Mouse (Mus musculus) CH12.LX (cell line): ENCODE data around the gene Rgs14. TPM values are rescaled to one million over a fixed set of nuclear protein-coding genes. Genes with fewer than 3 reads are reported as not detected.

Experiments
- DNase-seq: peaks from one replicate; pipeline ENCODE4 v3.0.0-alpha.2; 2013; ENCODE audit errors: extremely low read depth
- H3K27ac ChIP-seq: 2 replicates; pipeline ENCODE4 v1.5.1; 2012; ENCODE audit warnings: low read depth, mild to moderate bottlenecking, control low read depth, moderate library complexity; ENCODE audit not compliant: insufficient read depth
- H3K27me3 ChIP-seq: replicated peaks from 2 replicates; pipeline ENCODE3; 2012; ENCODE audit warnings: inconsistent platforms
- H3K36me3 ChIP-seq, 2 experiments: replicated peaks in 1 of 2; 2 replicates each; pipeline versions ENCODE3 to v1.6.1; 2012; ENCODE audit warnings: inconsistent platforms in 1 of 2, low read length in 1 of 2, mild to moderate bottlenecking in 1 of 2, mixed read lengths in 1 of 2, moderate library complexity in 1 of 2; ENCODE audit not compliant: control insufficient read depth in 1 of 2, insufficient read depth in 1 of 2
- H3K4me1 ChIP-seq, 2 experiments: 2 replicates each; pipeline ENCODE4 v1.6.1; 2012; ENCODE audit warnings: inconsistent platforms in 1 of 2, moderate library complexity in 1 of 2; ENCODE audit not compliant: insufficient read depth in 2 of 2, control insufficient read depth in 1 of 2
- H3K4me2 ChIP-seq: 2 replicates; pipeline ENCODE4 v1.6.1; 2012; ENCODE audit warnings: low read depth, mild to moderate bottlenecking, control low read depth; ENCODE audit not compliant: poor library complexity, insufficient read depth, severe bottlenecking
- H3K4me3 ChIP-seq, 3 experiments: fragments of 150-350 bp in 1 of 3; sonication (generic) in 1 of 3; replicated peaks in 1 of 3; 2 replicates each; pipeline versions ENCODE3 to v1.5.1; 2011 to 2012; ENCODE audit warnings: low read depth in 2 of 3, low read length in 2 of 3, mild to moderate bottlenecking in 2 of 3, moderate library complexity in 2 of 3, control low read depth in 1 of 3, improper control_type of control experiment in 1 of 3, inconsistent platforms in 1 of 3, mixed read lengths in 1 of 3; ENCODE audit not compliant: poor library complexity in 1 of 3
- H3K79me2 ChIP-seq: replicated peaks from 2 replicates; pipeline ENCODE4 v1.6.1; 2012; ENCODE audit warnings: mild to moderate bottlenecking, moderate library complexity; ENCODE audit not compliant: control insufficient read depth, poor library complexity, insufficient read depth, severe bottlenecking; ENCODE audit errors: extremely low read depth
- H3K9ac ChIP-seq: 2 replicates; pipeline ENCODE4 v1.6.1; 2012; ENCODE audit warnings: low read depth, mild to moderate bottlenecking, control low read depth, moderate library complexity; ENCODE audit not compliant: insufficient read depth
- H3K9me3 ChIP-seq: replicated peaks from 2 replicates; pipeline ENCODE3; 2012; ENCODE audit warnings: low read length, inconsistent platforms, mixed read lengths
- BHLHE40 ChIP-seq: IDR thresholded peaks from 2 replicates; pipeline ENCODE4 v1.6.1; 2011; ENCODE audit warnings: mild to moderate bottlenecking, low read depth, low read length, improper control_type of control experiment
- CHD1 ChIP-seq: IDR thresholded peaks from 2 replicates; pipeline ENCODE4 v1.6.1; 2012; ENCODE audit warnings: low read depth, low read length, improper control_type of control experiment, inconsistent platforms
- CTCF ChIP-seq, 2 experiments: IDR thresholded peaks in 1 of 2; conservative IDR thresholded peaks in 1 of 2; 2 replicates each; pipeline ENCODE4 v1.5.1; 2011 to 2012; ENCODE audit warnings: low read depth in 2 of 2, low read length in 2 of 2, improper control_type of control experiment in 1 of 2, inconsistent platforms in 1 of 2, mild to moderate bottlenecking in 1 of 2, moderate library complexity in 1 of 2
- ELF1 ChIP-seq: IDR thresholded peaks from 2 replicates; pipeline ENCODE4 v1.6.1; 2014; ENCODE audit warnings: low read depth, mild to moderate bottlenecking, inconsistent platforms, low read length, improper control_type of control experiment
- ETS1 ChIP-seq: conservative IDR thresholded peaks from 2 replicates; pipeline ENCODE4 v1.6.1; 2012; ENCODE audit warnings: low read depth, mild to moderate bottlenecking, inconsistent platforms, low read length, improper control_type of control experiment, moderate library complexity
- HCFC1 ChIP-seq: IDR thresholded peaks from 2 replicates; pipeline ENCODE4 v1.6.1; 2012; ENCODE audit warnings: low read depth, mild to moderate bottlenecking, inconsistent platforms, low read length, improper control_type of control experiment
- IRF4 ChIP-seq: IDR thresholded peaks from 2 replicates; pipeline ENCODE4 v1.6.1; 2014; ENCODE audit warnings: low read depth, mild to moderate bottlenecking, inconsistent platforms, low read length, improper control_type of control experiment
- KAT2A ChIP-seq: IDR thresholded peaks from 2 replicates; pipeline ENCODE4 v1.6.1; 2012; ENCODE audit warnings: low read length, improper control_type of control experiment, inconsistent platforms; ENCODE audit not compliant: insufficient replicate concordance
- MXI1 ChIP-seq: IDR thresholded peaks from 2 replicates; pipeline ENCODE4 v1.6.1; 2011; ENCODE audit warnings: mild to moderate bottlenecking, low read depth, low read length, improper control_type of control experiment
- MYC ChIP-seq: IDR thresholded peaks from 2 replicates; pipeline ENCODE4 v1.6.1; 2011; ENCODE audit warnings: low read depth, mild to moderate bottlenecking, improper control_type of control experiment, low read length
- POLR2A ChIP-seq: IDR thresholded peaks from 2 replicates; pipeline ENCODE4 v1.6.1; 2011; ENCODE audit warnings: low read depth, mild to moderate bottlenecking, improper control_type of control experiment, low read length
- POLR2AphosphoS2 ChIP-seq: IDR thresholded peaks from 2 replicates; pipeline ENCODE4 v1.6.1; 2011; ENCODE audit warnings: low read depth, low read length, improper control_type of control experiment
- RAD21 ChIP-seq: IDR thresholded peaks from 2 replicates; pipeline ENCODE4 v1.6.1; 2011; ENCODE audit warnings: low read depth, mild to moderate bottlenecking, low read length, improper control_type of control experiment, moderate library complexity
- RCOR1 ChIP-seq: conservative IDR thresholded peaks from 2 replicates; pipeline ENCODE4 v1.6.1; 2012; ENCODE audit warnings: low read depth, mild to moderate bottlenecking, inconsistent platforms, low read length, improper control_type of control experiment
- SIN3A ChIP-seq: IDR thresholded peaks from 2 replicates; pipeline ENCODE4 v1.6.1; 2012; ENCODE audit warnings: low read length, improper control_type of control experiment, inconsistent platforms
- SMC3 ChIP-seq: IDR thresholded peaks from 2 replicates; pipeline ENCODE4 v1.6.1; 2011; ENCODE audit warnings: low read depth, low read length, improper control_type of control experiment
- TBP ChIP-seq: conservative IDR thresholded peaks from 2 replicates; pipeline ENCODE4 v1.6.1; 2011; ENCODE audit warnings: low read depth, low read length, improper control_type of control experiment
- TCF12 ChIP-seq: IDR thresholded peaks from 2 replicates; pipeline ENCODE4 v1.6.1; 2014; ENCODE audit warnings: low read depth, mild to moderate bottlenecking, inconsistent platforms, low read length, improper control_type of control experiment
- UBTF ChIP-seq: IDR thresholded peaks from 2 replicates; pipeline ENCODE4 v1.6.1; 2012; ENCODE audit warnings: low read depth, mild to moderate bottlenecking, inconsistent platforms, low read length, improper control_type of control experiment, moderate library complexity
- USF2 ChIP-seq: conservative IDR thresholded peaks from 2 replicates; pipeline ENCODE4 v1.6.1; 2011; ENCODE audit warnings: low read depth, low read length, improper control_type of control experiment
- ZMIZ1 ChIP-seq: IDR thresholded peaks from 2 replicates; pipeline ENCODE4 v1.6.1; 2012; ENCODE audit warnings: low read depth, mild to moderate bottlenecking, inconsistent platforms, low read length, improper control_type of control experiment
- dilution Hi-C: fragments of 300-500 bp; cut with MboI; formaldehyde crosslinking; loops from 2 replicates; pipeline ENCODE4 v1.14.3; 2020; ENCODE audit warnings: low sequenced_read_pairs; ENCODE audit not compliant: extremely low pct_unique_long_range_greater_than_20kb, extremely low pct_ligation_motif_present
- in situ Hi-C: fragments of 300-500 bp; cut with MboI; formaldehyde crosslinking; loops from 3 replicates; pipeline ENCODE4 v1.14.3; 2019; ENCODE audit warnings: low sequenced_read_pairs, low pct_ligation_motif_present, low pct_unique_long_range_greater_than_20kb, mixed read lengths
- polyA plus RNA-seq: library from polyadenylated mRNA; unstranded; fragments of >175 nt; gene quantifications from 2 replicates; pipeline ENCODE4 v1.2.1, GENCODE M21; 2012; ENCODE audit warnings: low read depth; ENCODE audit not compliant: insufficient read length
- total RNA-seq, 2 experiments: library from RNA; depleted of rRNA; stranded (reverse); fragments of 300-350 nt in 1 of 2; fragments of >200 nt in 1 of 2; gene quantifications; 2 replicates each; pipeline ENCODE4 v1.2.3; 2012 to 2014

Rgs14 gene
- total and polyA plus RNA-seq, 3 experiments: 6.3 to 8.0 (median 7.6) TPM

- TF ChIP-seq RAD21: no peak
- no peak for TF ChIP-seq RCOR1
- peak; percentile 84 for TF ChIP-seq HCFC1
- TF ChIP-seq TBP: peak; percentile 72
- TF ChIP-seq ZMIZ1: peak; percentile 90; the same call in 1 of the 2 replicates
- peak; percentile 92 for TF ChIP-seq TCF12
- peak; percentile 64; the same call in 1 of the 2 replicates for TF ChIP-seq KAT2A
- TF ChIP-seq UBTF: no peak
- TF ChIP-seq SIN3A: peak; percentile 61
- peak; percentile 79 for TF ChIP-seq MXI1
- peak; percentile 30; the same call in 1 of the 2 replicates for TF ChIP-seq IRF4
- peak; percentile 75; the same call in 1 of the 2 replicates for TF ChIP-seq POLR2AphosphoS2
- no peak; the same call in 1 of the 2 replicates for TF ChIP-seq ETS1
- TF ChIP-seq CTCF (conservative IDR thresholded peaks at IDR 0.05 in 1 of 2, IDR thresholded peaks at IDR 0.05 in 1 of 2; ENCODE audit: low read depth in 2 of 2, low read length in 2 of 2): no peak
- TF ChIP-seq CHD1: no peak
- no peak for TF ChIP-seq MYC
These were observed 48.0 kb upstream of the Rgs14 start, which contains the start of gene Rab24 (continued) for GRCm38 (mm10) chr13:55321434-55322129.

GRCm38 (mm10) chr13:55322130-55322825 lies 47.3 kb upstream of the Rgs14 start:
- peak overlapping the region; percentile 90 to 99 (median 96) for H3K4me3 ChIP-seq
- peak; percentile 55 for DNase-seq
- peaks cover 36 to 60% of the 10 kb centered on the region in 2 experiments for H3K36me3 ChIP-seq
- H3K9me3 ChIP-seq: no peaks in the 10 kb centered on the region
- dilution Hi-C loops (no loop called here), in situ Hi-C loops (no loop called here)
- peak overlapping the region; percentile 94 for H3K4me2 ChIP-seq
- 0 out of 2 replicates have a peak overlapping the region, but pooled peaks have one; percentile 5 for H3K27ac ChIP-seq
- H3K79me2 ChIP-seq: peaks cover 36% of the 10 kb centered on the region
- TF ChIP-seq SMC3: 0 out of 2 replicates have a peak, but pooled peaks have one; percentile 2
- TF ChIP-seq POLR2A: no peak
- TF ChIP-seq BHLHE40: peak; percentile 39; the same call in 1 of the 2 replicates
- peak in 1 of 2 experiments; percentile 57; a peak in 2 of 4 replicates for TF ChIP-seq CTCF (conservative IDR thresholded peaks at IDR 0.05 in 1 of 2, IDR thresholded peaks at IDR 0.05 in 1 of 2; ENCODE audit: low read depth in 2 of 2, low read length in 2 of 2)
- TF ChIP-seq TCF12: no peak
- TF ChIP-seq ELF1: no peak
- peak; percentile 1 for TF ChIP-seq RAD21
- peak; percentile 18 for TF ChIP-seq SIN3A
- TF ChIP-seq USF2: no peak
- H3K27me3 ChIP-seq: no peaks in the 10 kb centered on the region
- H3K4me1 ChIP-seq: peaks cover 7 to 57% of the 10 kb centered on the region in 2 experiments
- peak overlapping the region; percentile 96 for H3K9ac ChIP-seq
